Mouse (Mus musculus) spleen, adult 2 months (tissue): ENCODE results near the gene Icam1. TPM values are rescaled to one million over a fixed set of nuclear protein-coding genes. Genes with fewer than 3 reads are reported as not detected.

Experiments used
- DNase-seq, 2 experiments: peaks; one replicate each; pipeline versions ENCODE4 v3.0.0 to v3.0.0-alpha.2; 2012 to 2021; ENCODE audit warnings: low spot score in 2 of 2, low read depth in 1 of 2
- H3K27ac ChIP-seq: fragments of 200-500 bp; 2 replicates; pipeline ENCODE4 v1.5.1; 2012; ENCODE audit warnings: low read length, inconsistent platforms; ENCODE audit not compliant: insufficient read depth
- H3K27me3 ChIP-seq: fragments of 200-500 bp; 2 replicates; pipeline ENCODE4 v1.6.1; 2012; ENCODE audit warnings: mild to moderate bottlenecking, moderate library complexity, low read length, inconsistent platforms; ENCODE audit not compliant: control insufficient read depth, insufficient read depth
- H3K36me3 ChIP-seq: fragments of 200-500 bp; 2 replicates; pipeline ENCODE4 v1.6.1; 2012; ENCODE audit warnings: mild to moderate bottlenecking, low read length, inconsistent platforms; ENCODE audit not compliant: control insufficient read depth, insufficient read depth
- H3K4me1 ChIP-seq: fragments of 200-500 bp; 2 replicates; pipeline ENCODE4 v1.6.1; 2011; ENCODE audit warnings: inconsistent platforms; ENCODE audit not compliant: control insufficient read depth, insufficient read depth, insufficient read length
- H3K4me3 ChIP-seq: fragments of 200-500 bp; 2 replicates; pipeline ENCODE4 v1.5.1; 2011; ENCODE audit warnings: mild to moderate bottlenecking, inconsistent platforms; ENCODE audit not compliant: insufficient read depth, insufficient read length; ENCODE audit errors: extremely low read depth
- CTCF ChIP-seq: fragments of 200-500 bp; IDR thresholded peaks from 2 replicates; pipeline ENCODE4 v1.5.1; 2011; ENCODE audit warnings: mild to moderate bottlenecking, inconsistent platforms; ENCODE audit not compliant: insufficient read depth, insufficient read length, insufficient replicate concordance; ENCODE audit errors: extremely low read depth
- POLR2A ChIP-seq: fragments of 200-500 bp; IDR thresholded peaks from 2 replicates; pipeline ENCODE4 v1.6.1; 2011; ENCODE audit warnings: low read depth, low read length, inconsistent platforms
- WGBS: fragments of 180-500 bp; shearing (Covaris S2); methylation state at CpG from one replicate; pipeline ENCODE4 v1.1.7; 2018; 5-methylcytosine and 5-hydroxymethylcytosine counted together
- polyA plus RNA-seq: library from polyadenylated mRNA; depleted of rRNA; stranded (reverse); fragments of >200 nt; gene quantifications from 2 replicates; pipeline ENCODE4 v1.2.3, GENCODE M21; 2012

Icam1 gene
- polyA plus RNA-seq, 1 experiment: 59.7 TPM

DNA sequence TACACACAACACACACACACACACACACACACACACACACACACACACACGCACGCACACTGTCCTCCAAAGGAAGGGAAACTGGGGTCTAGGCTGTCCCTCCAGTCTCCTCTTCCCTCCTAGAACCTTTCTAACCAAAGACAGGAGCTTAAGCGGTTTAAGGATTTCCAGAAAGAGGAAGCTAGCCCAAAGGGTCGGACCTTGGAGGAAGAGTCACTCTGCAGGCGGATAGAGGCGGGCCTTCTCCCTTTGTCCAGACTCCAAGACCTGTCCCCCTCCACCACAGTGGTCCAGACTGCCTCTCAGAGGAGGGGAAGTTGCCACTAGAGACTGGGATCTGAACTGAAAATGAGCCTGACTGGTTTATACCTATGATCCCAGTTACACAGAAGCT, 42.1 kb upstream of the Icam1 start:
- DNase-seq: no peak
- TF ChIP-seq POLR2A: no peak
- TF ChIP-seq CTCF: no peak
- 55% methylated on average over 6 of the region's 6 CpGs for WGBS
- Histone ChIP-seq H3K4me3 (no peak overlapping the region), H3K4me1 (peaks cover 7% of the 10 kb centered on the region; the same call in 1 of the 2 replicates), H3K36me3 (no peaks in the 10 kb centered on the region), H3K27ac (no peak overlapping the region), H3K27me3 (peaks cover 5% of the 10 kb centered on the region)

- Histone ChIP-seq H3K4me3 (peak overlapping the region; percentile 76), H3K36me3 (no peaks in the 10 kb centered on the region), H3K27me3 (peaks cover 5% of the 10 kb centered on the region), H3K27ac (peak overlapping the region; percentile 16; the same call in 1 of the 2 replicates), H3K4me1 (peaks cover 7% of the 10 kb centered on the region)
- TF ChIP-seq POLR2A (no peak), CTCF (no peak)
- 8% methylated on average over 45 of the region's 45 CpGs for WGBS
- no peak for DNase-seq
These were observed 40.2 kb upstream of the Icam1 start for GRCm38 (mm10) chr9:20975431-20976215.

- DNase-seq: peak; percentile 43 to 52
- Histone ChIP-seq H3K36me3 (no peaks in the 10 kb centered on the region), H3K4me3 (peak within 1 kb of the TSS; percentile 76), H3K4me1 (peaks cover 7% of the 10 kb centered on the region), H3K27ac (peak within 1 kb of the TSS; percentile 16; the same call in 1 of the 2 replicates), H3K27me3 (peaks cover 5% of the 10 kb centered on the region)
- no peak for TF ChIP-seq POLR2A
- TF ChIP-seq CTCF: no peak
- under 1% methylated on average over 46 of the region's 47 CpGs for WGBS
These were observed 39.4 kb upstream of the Icam1 start, which contains the start of gene S1pr2 for GRCm38 (mm10) chr9:20976216-20976960. S1pr2 (minus strand) TSS chr9:20976781.

DNA sequence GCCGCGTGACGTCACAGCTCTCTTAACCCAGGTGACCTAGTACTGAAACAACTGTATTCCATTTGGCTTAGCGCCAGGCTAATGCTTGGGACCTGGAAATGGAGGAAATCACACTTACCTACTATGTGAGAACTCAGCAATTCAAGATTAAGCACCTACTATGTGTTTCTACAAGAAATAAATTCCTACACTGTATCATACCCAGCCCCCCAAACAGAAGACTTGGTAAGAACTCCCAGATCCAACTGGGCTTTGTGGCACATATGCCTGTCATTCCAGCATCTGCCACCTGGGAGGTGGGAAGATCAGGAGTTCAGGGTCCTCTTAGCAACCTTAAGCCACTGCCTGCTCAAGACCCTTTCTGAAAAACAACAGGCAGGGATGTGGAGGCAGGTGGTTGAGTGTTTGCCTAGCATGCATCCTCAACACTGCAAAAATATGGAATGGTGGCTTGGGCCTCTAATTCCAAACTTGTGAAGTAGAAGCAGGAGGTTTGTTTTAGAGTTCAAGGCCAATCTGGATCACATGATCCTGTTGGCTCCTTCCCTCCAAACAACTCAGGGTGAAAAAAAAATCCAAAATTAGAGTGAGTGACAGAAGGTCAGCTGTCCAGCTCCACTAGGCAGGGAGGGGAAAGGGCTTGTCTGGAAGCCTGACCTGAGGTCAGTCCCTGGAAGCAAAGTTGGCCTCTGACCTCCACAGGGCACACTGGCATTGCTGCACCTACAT, 38.7 kb upstream of the Icam1 start:
- 6% methylated on average over 4 of the region's 4 CpGs for WGBS
- H3K4me3 ChIP-seq: peak overlapping the region; percentile 76; the same call in 1 of the 2 replicates
- H3K4me1 ChIP-seq: peaks cover 7% of the 10 kb centered on the region
- DNase-seq: no peak
- peaks cover 5% of the 10 kb centered on the region for H3K27me3 ChIP-seq
- H3K27ac ChIP-seq: no peak overlapping the region
- TF ChIP-seq POLR2A (no peak), CTCF (no peak)
- no peaks in the 10 kb centered on the region for H3K36me3 ChIP-seq

DNA sequence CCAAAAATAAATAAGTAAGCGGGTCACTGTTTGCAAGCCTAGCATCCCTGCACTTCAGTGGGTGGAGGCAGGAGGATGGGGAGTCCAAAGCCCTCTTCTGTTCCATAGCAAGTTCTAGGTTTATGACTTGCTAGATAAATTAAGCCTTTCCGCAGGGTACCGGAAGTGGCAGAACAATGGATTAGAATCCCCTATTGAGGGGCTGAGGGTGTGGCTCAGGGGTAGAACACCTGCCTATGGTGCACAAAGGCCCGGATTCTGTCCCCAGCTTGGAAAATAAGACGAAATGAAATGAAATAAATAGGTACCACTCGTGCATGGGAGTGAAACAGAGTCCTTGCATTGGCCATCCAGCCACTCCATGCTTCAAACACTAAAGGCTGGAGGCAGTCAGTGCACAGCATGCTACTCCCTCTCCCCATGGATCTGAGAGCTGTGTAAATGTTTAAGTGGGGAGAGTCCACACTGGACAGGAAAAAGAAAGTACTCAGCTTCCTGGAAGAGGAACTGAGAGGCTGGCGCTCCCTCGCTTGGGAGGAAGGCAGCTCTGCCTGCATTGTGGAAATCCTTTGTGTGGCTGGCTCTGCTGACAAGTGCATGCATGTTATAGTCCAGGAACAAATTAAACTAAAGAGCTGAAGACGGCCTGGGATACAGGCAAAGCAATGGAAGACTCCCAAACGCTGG, 37.2 kb upstream of the Icam1 start:
- peaks cover 7% of the 10 kb centered on the region for H3K4me1 ChIP-seq
- DNase-seq: no peak
- no peak overlapping the region for H3K27ac ChIP-seq
- no peaks in the 10 kb centered on the region for H3K36me3 ChIP-seq
- H3K27me3 ChIP-seq: peaks cover 5% of the 10 kb centered on the region
- 65% methylated on average over 10 of the region's 10 CpGs for WGBS
- H3K4me3 ChIP-seq: no peak overlapping the region
- TF ChIP-seq POLR2A: no peak
- no peak for TF ChIP-seq CTCF

- Histone ChIP-seq H3K36me3 (no peaks in the 10 kb centered on the region), H3K27ac (no peak overlapping the region), H3K4me1 (peaks cover 7% of the 10 kb centered on the region), H3K4me3 (no peak overlapping the region), H3K27me3 (peaks cover 5% of the 10 kb centered on the region)
- 75% methylated on average over 5 of the region's 5 CpGs for WGBS
- no peak for DNase-seq
- TF ChIP-seq CTCF: no peak
- no peak for TF ChIP-seq POLR2A
These were observed 36.6 kb upstream of the Icam1 start for GRCm38 (mm10) chr9:20979181-20979580.
